Mouse (Mus musculus): ENCODE data around the gene Pacrg.

The Pacrg gene

GRCm38 (mm10) chr17:10460916-10461315, 379.2 kb downstream of the Pacrg start:
- no peak for DNase-seq (ENCODE audit: inconsistent age in 2 of 2, low spot score in 1 of 2)

GRCm38 (mm10) chr17:10458743-10459142, 381.4 kb downstream of the Pacrg start:
- no peak for DNase-seq (ENCODE audit: inconsistent age in 2 of 2, low spot score in 1 of 2)

GRCm38 (mm10) chr17:10456409-10456808, 383.7 kb downstream of the Pacrg start:
- no peak for DNase-seq (ENCODE audit: inconsistent age in 2 of 2, low spot score in 1 of 2)

- DNase-seq (ENCODE audit: inconsistent age in 2 of 2, low spot score in 1 of 2) = no peak
These were observed 384.1 kb downstream of the Pacrg start for GRCm38 (mm10) chr17:10455961-10456360.

- DNase-seq (ENCODE audit: inconsistent age in 2 of 2, low spot score in 1 of 2) = no peak
These were observed 385.7 kb downstream of the Pacrg start for GRCm38 (mm10) chr17:10454406-10454805.

GRCm38 (mm10) chr17:10452801-10453200, 387.3 kb downstream of the Pacrg start:
- no peak for DNase-seq (ENCODE audit: inconsistent age in 2 of 2, low spot score in 1 of 2)

GRCm38 (mm10) chr17:10451306-10452077, 388.6 kb downstream of the Pacrg start:
- DNase-seq (ENCODE audit: inconsistent age in 2 of 2, low spot score in 1 of 2) = no peak

GRCm38 (mm10) chr17:10449800-10450299, 390.3 kb downstream of the Pacrg start:
- peak in 1 of 2 experiments; percentile 35 for DNase-seq (ENCODE audit: inconsistent age in 2 of 2, low spot score in 1 of 2)

GRCm38 (mm10) chr17:10448417-10448816, 391.7 kb downstream of the Pacrg start:
- no peak for DNase-seq (ENCODE audit: inconsistent age in 2 of 2, low spot score in 1 of 2)

GRCm38 (mm10) chr17:10441501-10442111, 398.5 kb downstream of the Pacrg start:
- DNase-seq (ENCODE audit: inconsistent age in 2 of 2, low spot score in 1 of 2) = no peak

GRCm38 (mm10) chr17:10440961-10441360, 399.1 kb downstream of the Pacrg start:
- no peak for DNase-seq (ENCODE audit: inconsistent age in 2 of 2, low spot score in 1 of 2)

GRCm38 (mm10) chr17:10439815-10440214, 400.3 kb downstream of the Pacrg start:
- no peak for DNase-seq (ENCODE audit: inconsistent age in 2 of 2, low spot score in 1 of 2)

GRCm38 (mm10) chr17:10434867-10435266, 405.2 kb downstream of the Pacrg start:
- no peak for DNase-seq (ENCODE audit: inconsistent age in 2 of 2, low spot score in 1 of 2)

- DNase-seq (ENCODE audit: inconsistent age in 2 of 2, low spot score in 1 of 2) = no peak
These were observed 407.5 kb downstream of the Pacrg start for GRCm38 (mm10) chr17:10432525-10433180.

GRCm38 (mm10) chr17:10431849-10432524, 408.1 kb downstream of the Pacrg start:
- DNase-seq (ENCODE audit: inconsistent age in 2 of 2, low spot score in 1 of 2) = no peak

- DNase-seq (ENCODE audit: inconsistent age in 2 of 2, low spot score in 1 of 2) = no peak
These were observed 409.3 kb downstream of the Pacrg start for GRCm38 (mm10) chr17:10430831-10431230.

GRCm38 (mm10) chr17:10429406-10429805, 410.7 kb downstream of the Pacrg start:
- DNase-seq (ENCODE audit: inconsistent age in 2 of 2, low spot score in 1 of 2) = no peak

- DNase-seq (ENCODE audit: inconsistent age in 2 of 2, low spot score in 1 of 2) = no peak
These were observed 414.8 kb downstream of the Pacrg start for GRCm38 (mm10) chr17:10425311-10425710.

- no peak for DNase-seq (ENCODE audit: inconsistent age in 2 of 2, low spot score in 1 of 2)
These were observed 422.4 kb downstream of the Pacrg start for GRCm38 (mm10) chr17:10417558-10418253.

- no peak for DNase-seq (ENCODE audit: inconsistent age in 2 of 2, low spot score in 1 of 2)
These were observed 423.1 kb downstream of the Pacrg start for GRCm38 (mm10) chr17:10416995-10417394.

- no peak for DNase-seq (ENCODE audit: inconsistent age in 2 of 2, low spot score in 1 of 2)
These were observed 424.0 kb downstream of the Pacrg start for GRCm38 (mm10) chr17:10416101-10416500.
